Mouse (Mus musculus): ENCODE results near the gene Pik3ip1. TPM values are rescaled to one million over a fixed set of nuclear protein-coding genes. Genes with fewer than 3 reads are reported as not detected.
A peak's percentile ranks its signal among the peaks of the same experiment; 100 is the strongest.

Pik3ip1 gene
- total RNA-seq, 2 experiments from 2014 or later, result 22.9 to 23.4 TPM

- DNase-seq, result no peak
- intact Hi-C loops (cut with DNase I), result no loop called here
Measured at GRCm38 (mm10) chr11:3302385-3302784, 27.8 kb upstream of the Pik3ip1 start.

GRCm38 (mm10) chr11:3302792-3303191, 27.4 kb upstream of the Pik3ip1 start:
- intact Hi-C loops (cut with DNase I), result no loop called here
- no peak for DNase-seq

- no peak for DNase-seq
- intact Hi-C loops (cut with DNase I), result no loop called here
Measured at GRCm38 (mm10) chr11:3305821-3306220, 24.4 kb upstream of the Pik3ip1 start.

GRCm38 (mm10) chr11:3307875-3308274, 22.3 kb upstream of the Pik3ip1 start:
- DNase-seq, result no peak
- intact Hi-C loops (cut with DNase I), result no loop called here

GRCm38 (mm10) chr11:3309884-3310283, 20.3 kb upstream of the Pik3ip1 start:
- intact Hi-C loops (cut with DNase I), result no loop called here
- DNase-seq, result no peak

- intact Hi-C loops (cut with DNase I), result no loop called here
- no peak for DNase-seq
Measured at GRCm38 (mm10) chr11:3310789-3311585, 19.2 kb upstream of the Pik3ip1 start.

GRCm38 (mm10) chr11:3311586-3312347, 18.4 kb upstream of the Pik3ip1 start:
- no peak for DNase-seq
- intact Hi-C loops (cut with DNase I), result no loop called here

- no peak for DNase-seq
- intact Hi-C loops (cut with DNase I), result no loop called here
Measured at GRCm38 (mm10) chr11:3313294-3313693, 16.9 kb upstream of the Pik3ip1 start.

- intact Hi-C loops (cut with DNase I), result no loop called here
- peak; percentile 68 for DNase-seq
Measured at GRCm38 (mm10) chr11:3314148-3314547, 16.1 kb upstream of the Pik3ip1 start.

- intact Hi-C loops (cut with DNase I), result no loop called here
- no peak for DNase-seq
Measured at GRCm38 (mm10) chr11:3318286-3318685, 11.9 kb upstream of the Pik3ip1 start.

- intact Hi-C loops (cut with DNase I), result no loop called here
- DNase-seq, result no peak
Measured at GRCm38 (mm10) chr11:3328271-3328670, 1.9 kb upstream of the Pik3ip1 start.

- no peak for DNase-seq
- intact Hi-C loops (cut with DNase I), result no loop called here
Measured at GRCm38 (mm10) chr11:3328806-3329775, 1.1 kb upstream of the Pik3ip1 start.

GRCm38 (mm10) chr11:3330566-3330965, 365 bp downstream of the Pik3ip1 start:
- intact Hi-C loops (cut with DNase I), result no loop called here
- peak; percentile 91 for DNase-seq

- no peak for DNase-seq
- intact Hi-C loops (cut with DNase I), result no loop called here
Measured at GRCm38 (mm10) chr11:3330991-3331750, 970 bp downstream of the Pik3ip1 start.

GRCm38 (mm10) chr11:3331756-3332642, 1.8 kb downstream of the Pik3ip1 start:
- intact Hi-C loops (cut with DNase I), result no loop called here
- DNase-seq, result peak; percentile 94

- intact Hi-C loops (cut with DNase I), result no loop called here
- DNase-seq, result no peak
Measured at GRCm38 (mm10) chr11:3333111-3333695, 3.0 kb downstream of the Pik3ip1 start.

GRCm38 (mm10) chr11:3334141-3334710, 4.0 kb downstream of the Pik3ip1 start:
- DNase-seq, result no peak
- intact Hi-C loops (cut with DNase I), result no loop called here

- intact Hi-C loops (cut with DNase I), result no loop called here
Measured at GRCm38 (mm10) chr11:3334711-3335316, 4.6 kb downstream of the Pik3ip1 start.

More at GRCm38 (mm10) chr11:3334711-3335316, 4.6 kb downstream of the Pik3ip1 start:
- DNase-seq, result no peak

Data from left cerebral cortex, postnatal 4 days (tissue).